Mouse (Mus musculus) Patski (cell line): ENCODE data around the gene Zbtb7a. TPM values are rescaled to one million over a fixed set of nuclear protein-coding genes. Genes with fewer than 3 reads are reported as not detected.
A peak's percentile ranks its signal among the peaks of the same experiment; 100 is the strongest.
"Not testable (repeated sequence)": the region's sequence is repeated elsewhere in the genome, so short reads cannot be mapped to it uniquely, and the experiment has no call there.

Source experiments
- ATAC-seq: fragments of 100-300 bp; one replicate; pipeline ENCODE4 v1.8.0; 2021
- CTCF ChIA-PET: fragments of 350-600 bp; sonication (Branson Sonifier 250); formaldehyde crosslinking; loops from one replicate; lab custom pipeline; 2022; ENCODE audit warnings: inconsistent platforms; lab: Charles Lee
- POLR2A ChIA-PET: fragments of 350-600 bp; sonication (Branson Sonifier 250); formaldehyde crosslinking; loops from one replicate; lab custom pipeline; 2022; ENCODE audit warnings: antibody characterized with exemption, inconsistent platforms; lab: Charles Lee
- DNase-seq: peaks from one replicate; pipeline ENCODE4 v3.0.0-alpha.2; 2011; ENCODE audit warnings: low read depth, low spot score
- H3K27me3 ChIP-seq: fragments of 371-371 bp; one replicate; pipeline ENCODE4 v1.5.1; 2021
- CTCF ChIP-seq: fragments of 100-300 bp; IDR thresholded peaks from one replicate; pipeline ENCODE4 v1.5.1; 2021
- in situ Hi-C: fragments of 300-500 bp; cut with MboI; formaldehyde crosslinking; loops from 3 replicates; pipeline ENCODE4 v1.11.1; 2018; ENCODE audit warnings: low pct_unique_long_range_greater_than_20kb, mixed read lengths
- polyA plus RNA-seq: library from polyadenylated mRNA; unstranded; gene quantifications from one replicate; pipeline ENCODE4 v1.2.3, GENCODE M21; 2021

Zbtb7a gene
- polyA plus RNA-seq, 1 experiment from 2014 or later = 40.6 TPM

DNA sequence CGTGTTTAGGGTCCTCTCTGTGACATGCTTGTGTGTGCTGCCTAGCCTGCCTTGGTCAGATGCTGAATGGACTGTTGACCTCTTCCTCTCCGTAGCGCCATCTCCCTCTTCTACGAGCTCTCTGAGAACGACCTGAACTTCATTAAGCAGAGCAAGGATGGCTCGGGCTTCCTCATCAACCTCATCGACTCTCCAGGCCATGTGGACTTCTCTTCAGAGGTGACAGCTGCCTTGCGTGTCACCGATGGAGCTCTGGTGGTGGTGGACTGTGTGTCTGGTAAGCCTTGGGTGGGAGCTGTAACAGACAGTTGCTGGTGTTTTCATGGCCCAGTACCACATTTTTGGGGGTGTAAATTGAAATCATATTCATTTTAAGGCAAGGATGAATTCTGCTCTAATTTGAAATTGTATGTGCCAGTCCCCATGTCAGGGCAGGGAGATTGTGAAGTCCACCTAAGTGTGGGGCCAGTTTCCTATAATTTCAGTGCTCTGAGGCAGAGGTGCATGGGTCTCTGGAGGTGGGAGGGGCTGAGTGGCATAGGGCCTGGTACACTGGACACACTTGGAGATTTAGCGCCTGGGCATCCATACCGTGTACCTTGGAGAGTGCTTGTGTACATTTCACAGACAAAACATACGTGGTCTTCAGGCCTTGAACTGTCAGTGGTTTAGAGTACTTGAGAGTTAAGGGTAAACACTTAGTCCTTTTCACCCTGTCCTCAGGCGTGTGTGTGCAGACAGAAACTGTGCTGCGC lies 43.1 kb downstream of the Zbtb7a start:
- ChIA-PET POLR2A (interaction anchor here (1.9 kb wide), 1 partner anchor 12 kb away, joined by 6 read pairs; no protein-coding TSS in a partner anchor), CTCF (no interaction called here)
- in situ Hi-C loops = loop anchor here (5.0 to 10.0 kb wide), 3 partner anchors 103 to 253 kb away; partner anchors contain the start of gene Thop1
- ATAC-seq = no peak
- no peak for TF ChIP-seq CTCF
- no peaks in the 10 kb centered on the region for H3K27me3 ChIP-seq
- no peak for DNase-seq

DNA sequence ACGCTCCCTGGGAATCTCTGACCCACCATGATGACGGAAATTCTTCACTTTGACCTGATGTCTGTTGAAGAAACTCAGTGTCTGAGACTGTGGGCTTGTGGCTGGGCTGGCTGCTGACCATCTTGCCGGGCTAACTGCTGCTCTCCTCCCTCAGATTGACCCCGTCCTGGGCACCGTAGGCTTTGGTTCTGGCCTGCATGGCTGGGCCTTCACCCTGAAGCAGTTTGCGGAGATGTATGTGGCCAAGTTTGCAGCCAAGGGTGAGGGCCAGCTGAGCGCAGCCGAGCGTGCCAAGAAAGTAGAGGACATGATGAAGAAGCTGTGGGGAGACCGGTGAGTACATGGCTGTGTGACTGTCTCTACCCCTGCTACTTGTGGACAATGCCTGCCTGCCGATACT lies 43.9 kb downstream of the Zbtb7a start:
- ATAC-seq (no peak), DNase-seq (no peak)
- ChIA-PET POLR2A (interaction anchor here (1.0 to 1.9 kb wide), 2 partner anchors 11 to 69 kb away, joined by 3 to 6 read pairs; no protein-coding TSS in a partner anchor), CTCF (no interaction called here)
- TF ChIP-seq CTCF = no peak
- H3K27me3 ChIP-seq = no peaks in the 10 kb centered on the region
- in situ Hi-C loops = loop anchor here (5.0 to 10.0 kb wide), 3 partner anchors 104 to 254 kb away; partner anchors contain the start of gene Thop1

GRCm38 (mm10) chr10:81179451-81180342 lies 44.7 kb downstream of the Zbtb7a start:
- CTCF ChIA-PET = no interaction called here
- POLR2A ChIA-PET = interaction anchor here (1.0 kb wide), 1 partner anchor 70 kb away, joined by 3 read pairs; no protein-coding TSS in a partner anchor
- no peak for TF ChIP-seq CTCF
- no peaks in the 10 kb centered on the region for H3K27me3 ChIP-seq
- ATAC-seq (no peak), DNase-seq (no peak)
- in situ Hi-C loops = loop anchor here (5.0 to 10.0 kb wide), 3 partner anchors 105 to 255 kb away; partner anchors contain the start of gene Thop1

- in situ Hi-C loops = no loop called here
- DNase-seq (no peak), ATAC-seq (no peak)
- ChIA-PET CTCF (no interaction called here), POLR2A (no interaction called here)
- no peak for TF ChIP-seq CTCF
- H3K27me3 ChIP-seq = no peaks in the 10 kb centered on the region
Measured at GRCm38 (mm10) chr10:81180946-81181345, 45.9 kb downstream of the Zbtb7a start.

- POLR2A ChIA-PET, ATAC-seq, in situ Hi-C loops, H3K27me3 ChIP-seq, CTCF ChIA-PET, DNase-seq: not testable (repeated sequence)
Measured at GRCm38 (mm10) chr10:81181860-81182259, 46.8 kb downstream of the Zbtb7a start.

DNA sequence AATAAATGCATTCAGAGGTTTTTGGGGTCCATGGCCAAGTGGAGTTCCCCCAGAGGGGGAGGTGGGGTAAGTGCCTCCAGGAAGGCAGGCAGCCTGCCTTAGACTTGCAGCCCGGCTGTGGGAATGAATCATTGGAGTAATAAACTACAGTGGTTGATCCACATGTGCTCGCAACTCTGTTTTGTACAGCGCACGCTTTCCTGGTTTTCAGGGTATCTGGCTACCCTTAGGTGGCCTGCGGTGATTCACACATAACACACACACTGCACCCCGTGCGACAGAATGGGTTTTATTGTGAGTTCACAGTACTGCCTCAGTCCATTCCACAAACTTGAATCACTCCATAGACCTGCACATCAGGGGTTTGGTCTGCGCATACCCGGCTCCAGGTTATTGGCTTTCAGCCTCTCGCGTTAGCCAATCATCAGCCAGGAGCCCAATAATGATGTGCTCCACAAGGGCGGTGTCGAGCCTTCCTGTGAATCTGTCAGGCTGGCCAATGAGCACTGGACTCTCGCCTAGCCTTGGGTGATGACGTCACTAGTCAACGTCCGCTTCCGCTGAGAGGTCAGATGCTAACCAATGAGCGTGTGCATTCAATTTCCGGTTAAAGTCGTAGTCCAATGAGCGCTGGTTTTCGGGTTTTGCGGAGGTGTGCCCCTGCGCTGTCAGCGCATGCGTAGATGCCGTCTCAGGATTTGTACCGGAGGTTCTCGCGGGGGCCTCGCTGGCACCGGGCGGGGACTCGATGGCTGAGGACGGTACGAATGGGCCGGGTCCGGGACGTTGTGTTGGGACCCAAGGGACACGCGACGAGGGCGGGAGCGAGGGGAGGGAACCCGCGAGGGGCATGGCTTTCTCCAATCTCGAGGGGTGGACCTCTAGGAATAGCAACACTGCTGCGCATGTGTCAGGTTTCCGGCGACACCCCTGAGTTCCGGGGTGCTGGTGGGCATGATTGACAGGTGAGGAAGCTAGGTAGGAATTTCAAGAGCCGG lies 47.6 kb downstream of the Zbtb7a start, which contains the start of gene Dapk3:
Gene Dapk3 (plus strand): TSS at position 670 of the 998 bp plus-strand sequence.
- peak; percentile 80 for ATAC-seq
- CTCF ChIA-PET = no interaction called here
- TF ChIP-seq CTCF = no peak
- H3K27me3 ChIP-seq = no peaks in the 10 kb centered on the region
- POLR2A ChIA-PET = interaction anchor here (1.4 kb wide), 1 partner anchor 10 kb away, joined by 6 read pairs; no protein-coding TSS in a partner anchor
- in situ Hi-C loops = no loop called here
- peak; percentile 99 for DNase-seq

DNA sequence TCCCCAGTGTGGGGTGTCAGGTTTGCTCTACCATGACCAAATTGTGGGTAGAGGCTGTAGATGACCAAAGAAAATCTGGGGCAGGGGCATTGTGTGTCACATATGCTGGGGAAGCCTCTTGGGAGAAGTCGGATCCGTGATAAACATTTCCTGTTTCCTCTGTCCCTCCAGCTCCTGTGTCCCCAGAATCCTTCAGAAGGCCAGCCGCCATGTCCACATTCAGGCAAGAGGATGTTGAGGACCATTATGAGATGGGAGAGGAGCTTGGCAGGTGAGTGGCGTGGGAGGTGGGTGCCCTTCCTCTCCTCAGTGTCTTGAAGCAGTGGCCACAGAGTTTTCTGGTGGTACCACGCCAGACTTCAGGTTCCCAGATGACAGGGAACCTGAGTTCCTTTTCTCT lies 48.8 kb downstream of the Zbtb7a start, which contains the start of gene 4930442H23Rik:
Gene 4930442H23Rik (minus strand): TSS at position 45 of the 400 bp plus-strand sequence.
- ATAC-seq (no peak), DNase-seq (no peak)
- ChIA-PET POLR2A (interaction anchor here (1.4 kb wide), 1 partner anchor 9 kb away, joined by 6 read pairs; no protein-coding TSS in a partner anchor), CTCF (interaction anchor here (0.8 kb wide), 1 partner anchor 105 kb away, joined by 3 read pairs; no protein-coding TSS in a partner anchor)
- in situ Hi-C loops = no loop called here
- H3K27me3 ChIP-seq = no peaks in the 10 kb centered on the region
- no peak for TF ChIP-seq CTCF

DNA sequence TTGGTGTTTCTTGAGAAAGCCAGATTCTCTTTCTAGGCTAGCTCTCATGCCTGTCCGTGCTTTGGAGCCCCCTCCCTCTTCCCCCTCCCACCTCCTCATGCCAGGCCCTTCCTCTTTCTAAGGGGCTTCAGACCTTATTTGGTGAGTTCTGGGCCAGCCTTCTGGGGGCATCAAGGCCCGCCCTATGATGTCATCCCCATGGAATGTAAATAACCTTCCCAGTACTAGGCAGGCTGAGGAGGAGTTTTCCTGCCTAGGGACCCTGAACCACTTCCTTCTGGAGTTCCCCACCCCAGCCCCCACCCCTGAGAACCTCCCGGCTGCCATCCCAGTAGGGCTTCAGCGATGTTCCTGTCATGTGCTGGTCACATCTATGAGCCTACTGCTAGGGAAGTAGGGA lies 49.7 kb downstream of the Zbtb7a start:
- CTCF ChIA-PET = interaction anchor here (1.1 kb wide), 1 partner anchor 38 kb away, joined by 4 read pairs; no protein-coding TSS in a partner anchor
- TF ChIP-seq CTCF = no peak

DNA sequence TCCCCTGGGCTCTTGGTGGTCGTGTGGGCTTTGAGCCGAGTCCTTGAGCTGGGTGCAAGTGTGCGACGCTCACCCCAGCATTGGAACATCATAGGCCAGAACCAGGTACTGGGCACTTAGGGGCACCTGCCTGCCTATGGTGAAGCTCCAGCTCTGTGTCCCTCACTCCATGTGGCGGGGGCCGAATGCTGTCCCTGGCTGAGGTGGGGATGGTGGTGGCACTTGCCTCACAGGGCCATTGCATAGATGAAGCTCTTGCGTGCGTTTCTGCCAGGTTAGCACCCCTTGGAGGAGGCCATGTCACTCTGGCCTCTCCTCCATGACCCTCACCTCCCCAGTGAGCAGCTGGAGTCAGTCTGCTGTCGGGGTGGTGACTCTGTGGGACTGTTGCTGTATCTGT lies 52.1 kb downstream of the Zbtb7a start:
- DNase-seq (no peak), ATAC-seq (no peak)
- TF ChIP-seq CTCF = no peak
- H3K27me3 ChIP-seq = no peaks in the 10 kb centered on the region
- ChIA-PET POLR2A (interaction anchor here (0.6 kb wide), 1 partner anchor 50 kb away, joined by 5 read pairs; no protein-coding TSS in a partner anchor), CTCF (no interaction called here)
- in situ Hi-C loops = no loop called here

More for the DNA sequence above, 49.7 kb downstream of the Zbtb7a start:
- POLR2A ChIA-PET = no interaction called here
- H3K27me3 ChIP-seq = no peaks in the 10 kb centered on the region
- DNase-seq (no peak), ATAC-seq (no peak)
- in situ Hi-C loops = no loop called here
